In genomic region chr9:103505067-103505466, GRCm38 (mm10) we compare ENCODE assay signal across 13 mouse cellular contexts. TPM values are rescaled to one million over a fixed set of nuclear protein-coding genes. Genes with fewer than 3 reads are reported as not detected.
DNase-seq lines count a peak whose midpoint lies in the region; ATAC-seq and TF ChIP-seq lines count a peak whose summit lies in the region.
"Had no signal": no experiment of that assay in that cellular context is flagged by ENCODE, and none has a peak within 500 bp of the region (broad histone marks: within the 10 kb centered on the region; RNA-seq: fewer than 3 reads in every experiment).

No protein-coding gene starts in this region.

- no peak for TF ChIP-seq POLR2A in thymus, adult 2 months (IDR thresholded peaks at IDR 0.05; ENCODE audit: control insufficient read depth, extremely low read depth, insufficient read depth, low read length, poor library complexity)

- no peaks in the 10 kb centered on the region for H3K36me3 ChIP-seq in forebrain, embryonic 14.5 days (ENCODE audit: control insufficient read depth, insufficient read depth, low read length)
- no peaks in the 10 kb centered on the region for H3K36me3 ChIP-seq in midbrain, embryonic 12.5 days
- H3K36me3 ChIP-seq in thymus, adult 2 months (ENCODE audit: control insufficient read depth, insufficient read depth, low read length), result no peaks in the 10 kb centered on the region

- TF ChIP-seq CTCF in thymus, adult 2 months (IDR thresholded peaks at IDR 0.05; ENCODE audit: borderline replicate concordance, control insufficient read depth, extremely low read depth, insufficient read depth, low read length, poor library complexity), result no peak

- peak; percentile 54 for DNase-seq in cerebellum, adult 11 months
- DNase-seq in cerebellum, adult 8-10 months, result peak; percentile 60
- DNase-seq in forebrain, embryonic 14.5 days (ENCODE audit: low spot score), result peak; percentile 77
- DNase-seq in thymus, adult 2 months, result no peak
- DNase-seq in ovary, postnatal 36 days (ENCODE audit: low spot score), result no peak
- no peak for DNase-seq in adipocyte (ENCODE audit: low spot score)
- DNase-seq: kidney, postnatal 14 days; lung, embryonic 14.5 days had no signal

- peak overlapping the region; percentile 28; the same call in 1 of the 2 replicates for H3K4me2 ChIP-seq in forebrain, embryonic 14.5 days (ENCODE audit: low read length)
- H3K4me2 ChIP-seq in midbrain, embryonic 12.5 days (replicated peaks), result 0 out of 2 replicates have a peak overlapping the region, but pooled peaks have one; percentile 3
- H3K4me2 ChIP-seq: lung, embryonic 14.5 days had no signal

- H3K27ac ChIP-seq in forebrain, embryonic 14.5 days (ENCODE audit: low read depth, low read length), result peak overlapping the region; percentile 88
- peak overlapping the region; percentile 67 for H3K27ac ChIP-seq in midbrain, embryonic 12.5 days (replicated peaks)
- H3K27ac ChIP-seq in thymus, adult 2 months (ENCODE audit: control insufficient read depth, insufficient read depth, low read length), result no peak overlapping the region
- H3K27ac ChIP-seq: embryonic facial prominence, embryonic 10.5 days had no signal

- peaks cover 48% of the 10 kb centered on the region for H3K4me1 ChIP-seq in forebrain, embryonic 14.5 days (ENCODE audit: control insufficient read depth, insufficient read depth, low read length)
- H3K4me1 ChIP-seq in midbrain, embryonic 12.5 days, result peaks cover 55% of the 10 kb centered on the region
- peaks cover 11% of the 10 kb centered on the region for H3K4me1 ChIP-seq in thymus, adult 2 months (replicated peaks; ENCODE audit: control insufficient read depth, insufficient read depth, low read length)

- peak; percentile 66 for ATAC-seq in forebrain, embryonic 14.5 days
- ATAC-seq in midbrain, embryonic 12.5 days (ENCODE audit: low FRiP score, low read depth), result peak; percentile 39; the same call in 1 of the 2 replicates
- ATAC-seq in erythroid progenitor cell, adult 5-6 weeks (replicated peaks; ENCODE audit: low FRiP score, poor library complexity, severe bottlenecking), result no peak
- ATAC-seq: intestine, embryonic 16.5 days had no signal

- 12% methylated on average over 5 of the region's 5 CpGs for WGBS in forebrain, embryonic 14.5 days
- 64% methylated on average over 5 of the region's 5 CpGs for WGBS in midbrain, embryonic 12.5 days
- WGBS in thymus, adult 2 months, result 95% methylated on average over 5 of the region's 5 CpGs

- H3K27me3 ChIP-seq in forebrain, embryonic 14.5 days (replicated peaks; ENCODE audit: control insufficient read depth, insufficient read depth, low read length), result no peaks in the 10 kb centered on the region
- peaks cover 21% of the 10 kb centered on the region for H3K27me3 ChIP-seq in midbrain, embryonic 12.5 days
- H3K27me3 ChIP-seq in thymus, adult 2 months (ENCODE audit: control insufficient read depth, insufficient read depth, low read length), result no peaks in the 10 kb centered on the region

- no peak overlapping the region for H3K4me3 ChIP-seq in forebrain, embryonic 14.5 days (ENCODE audit: low read depth, low read length)
- H3K4me3 ChIP-seq in midbrain, embryonic 12.5 days, result no peak overlapping the region
- no peak overlapping the region for H3K4me3 ChIP-seq in thymus, adult 2 months (ENCODE audit: control insufficient read depth, insufficient read depth, low read length)
- H3K4me3 ChIP-seq: embryonic facial prominence, embryonic 10.5 days had no signal

- no peak overlapping the region for H3K9ac ChIP-seq in forebrain, embryonic 14.5 days (ENCODE audit: low read length)
- no peak overlapping the region for H3K9ac ChIP-seq in midbrain, embryonic 12.5 days (replicated peaks)
- H3K9ac ChIP-seq: lung, embryonic 14.5 days had no signal

- no peaks in the 10 kb centered on the region for H3K9me3 ChIP-seq in forebrain, embryonic 14.5 days (replicated peaks; ENCODE audit: control insufficient read depth, low read length)
- H3K9me3 ChIP-seq in midbrain, embryonic 12.5 days, result no peaks in the 10 kb centered on the region

RNA-seq across cellular contexts. Expression of gene Bfsp2, which starts 24.8 kb away (rescaled TPM):
- polyA plus RNA-seq in forebrain, embryonic 14.5 days (2014; fragmentation: Nextera tagmentation; extraction: Ambion mirVana), result 1.5 and 1.7 TPM in 2 replicates
- 2.4 and 5.5 TPM in 2 replicates for polyA plus RNA-seq in midbrain, embryonic 12.5 days (2016; fragmentation: Nextera tagmentation; extraction: Ambion mirVana)
- polyA plus RNA-seq in thymus, adult 2 months (2012; rRNA removed), result 0.98 and 1.4 TPM in 2 replicates
- 1.8 and 2.1 TPM in 2 replicates for total RNA-seq in erythroid progenitor cell, adult 5-6 weeks (2015; ENCODE audit: low replicate concordance)
- total RNA-seq in erythroid progenitor cell, adult 5-6 weeks (2017; ENCODE audit: low replicate concordance), result 5.4 TPM in 1 of 2 replicates, not detected in the other
- polyA plus RNA-seq: gonadal fat pad, adult 2 months; intestine, embryonic 16.5 days had no signal

Comparison
In these comparisons a context has a peak if more than half of its experiments do, and no peak if none do; other contexts are left out.
1. DNase-seq: peak in cerebellum, adult 11 months (single experiment), cerebellum, adult 8-10 months (single experiment) and forebrain, embryonic 14.5 days (single experiment); none in thymus, adult 2 months (single experiment), ovary, postnatal 36 days (single experiment) and adipocyte (single experiment).